Mouse (Mus musculus) gastrocnemius, postnatal 4 days (tissue): ENCODE results near the gene Syde1. TPM values are rescaled to one million over a fixed set of nuclear protein-coding genes. Genes with fewer than 3 reads are reported as not detected.

Experiments used
- DNase-seq, 2 experiments: peaks; one replicate each; pipeline ENCODE4 v3.0.0; 2021 to 2022; ENCODE audit warnings: low spot score in 2 of 2, mixed read lengths in 2 of 2
- total RNA-seq, 2 experiments: library from RNA; stranded (reverse); gene quantifications; 2 replicates each; pipeline ENCODE4 v1.2.3; 2021

Gene Syde1
- total RNA-seq, 2 experiments from 2014 or later, result 19.6 to 20.9 TPM

GRCm38 (mm10) chr10:78576435-78577184 lies 15.2 kb downstream of the Syde1 start:
- no peak for DNase-seq

GRCm38 (mm10) chr10:78575690-78576089 lies 16.1 kb downstream of the Syde1 start:
- DNase-seq, result peak in 1 of 2 experiments; percentile 42

- DNase-seq, result no peak
These were observed 16.6 kb downstream of the Syde1 start for GRCm38 (mm10) chr10:78575105-78575632.

GRCm38 (mm10) chr10:78574250-78575104 lies 17.3 kb downstream of the Syde1 start, which contains the start of gene Ilvbl:
TSS of gene Ilvbl (plus strand) at chr10:78574346.
- DNase-seq, result peak; percentile 76 to 94

GRCm38 (mm10) chr10:78573226-78573625 lies 18.5 kb downstream of the Syde1 start:
- no peak for DNase-seq

GRCm38 (mm10) chr10:78570897-78571296 lies 20.9 kb downstream of the Syde1 start:
- DNase-seq, result no peak

GRCm38 (mm10) chr10:78570416-78570815 lies 21.3 kb downstream of the Syde1 start:
- DNase-seq, result no peak

GRCm38 (mm10) chr10:78569686-78570085 lies 22.1 kb downstream of the Syde1 start:
- no peak for DNase-seq

GRCm38 (mm10) chr10:78569191-78569590 lies 22.6 kb downstream of the Syde1 start:
- no peak for DNase-seq

- no peak for DNase-seq
These were observed 26.7 kb downstream of the Syde1 start for GRCm38 (mm10) chr10:78565070-78565469.

GRCm38 (mm10) chr10:78540943-78541342 lies 50.8 kb downstream of the Syde1 start:
- peak in 1 of 2 experiments; percentile 20 for DNase-seq

Other genes starting within 250 kb of the Syde1 start
- gene Agpat3, start 239.5 kb downstream of the Syde1 start, total RNA-seq, result 100 to 1,000 TPM; 231 to 259 TPM
- gene Rrp1, start 178.9 kb downstream of the Syde1 start, total RNA-seq, result 100 to 1,000 TPM; 113 to 119 TPM
- 10 to 100 TPM; 46.6 to 52.1 TPM for gene Cstb, start 166.3 kb downstream of the Syde1 start, total RNA-seq
- 1 to 10 TPM; 7.9 to 8.2 TPM for gene Pdxk, start 127.0 kb downstream of the Syde1 start, total RNA-seq
- not detected for gene Olfr1358, start 74.5 kb downstream of the Syde1 start, total RNA-seq
- 10 to 100 TPM; 27.9 to 40.1 TPM for gene Ilvbl, start 17.6 kb downstream of the Syde1 start, total RNA-seq
- not detected for gene Olfr1357, start 26.1 kb upstream of the Syde1 start, total RNA-seq
- not detected for gene Casp14, start 126.3 kb upstream of the Syde1 start, total RNA-seq
- gene Ccdc105, start 161.1 kb upstream of the Syde1 start, total RNA-seq, result not detected
- under 1 TPM; 0.21 to 0.69 TPM for gene Slc1a6, start 188.5 kb upstream of the Syde1 start, total RNA-seq